Mouse (Mus musculus): ENCODE measurements around the gene Adprhl1.

Adprhl1 gene

GRCm38 (mm10) chr8:13254019-13254418 is at the start of gene Adprhl1:
Gene Adprhl1 (minus strand): TSS chr8:13254162.
- DNase-seq (ENCODE audit: extremely low read depth, insufficient read length, low spot score): peak; percentile 26

- DNase-seq (ENCODE audit: extremely low read depth, insufficient read length, low spot score): no peak
Measured at GRCm38 (mm10) chr8:13301036-13301435, 47.1 kb upstream of the Adprhl1 start.

- no peak for DNase-seq (ENCODE audit: extremely low read depth, insufficient read length, low spot score)
Measured at GRCm38 (mm10) chr8:13299571-13299970, 45.6 kb upstream of the Adprhl1 start.

- DNase-seq (ENCODE audit: extremely low read depth, insufficient read length, low spot score): no peak
Measured at GRCm38 (mm10) chr8:13293677-13294470, 39.9 kb upstream of the Adprhl1 start.

- DNase-seq (ENCODE audit: extremely low read depth, insufficient read length, low spot score): peak; percentile 49
Measured at GRCm38 (mm10) chr8:13292364-13292763, 38.4 kb upstream of the Adprhl1 start.

- no peak for DNase-seq (ENCODE audit: extremely low read depth, insufficient read length, low spot score)
Measured at GRCm38 (mm10) chr8:13288646-13289045, 34.7 kb upstream of the Adprhl1 start.

GRCm38 (mm10) chr8:13287692-13288623 is 34.0 kb upstream of the Adprhl1 start, which contains the start of the genes Dcun1d2 and Tmco3:
Gene Dcun1d2 (minus strand): TSS chr8:13288131.
Gene Tmco3 (plus strand): TSS chr8:13288190.
- DNase-seq (ENCODE audit: extremely low read depth, insufficient read length, low spot score): peak; percentile 97

GRCm38 (mm10) chr8:13287304-13287691 is 33.3 kb upstream of the Adprhl1 start:
- DNase-seq (ENCODE audit: extremely low read depth, insufficient read length, low spot score): peak; percentile 98

GRCm38 (mm10) chr8:13283200-13283599 is 29.2 kb upstream of the Adprhl1 start:
- no peak for DNase-seq (ENCODE audit: extremely low read depth, insufficient read length, low spot score)

- DNase-seq (ENCODE audit: extremely low read depth, insufficient read length, low spot score): no peak
Measured at GRCm38 (mm10) chr8:13276941-13277447, 23.0 kb upstream of the Adprhl1 start.

GRCm38 (mm10) chr8:13272834-13273233 is 18.9 kb upstream of the Adprhl1 start:
- no peak for DNase-seq (ENCODE audit: extremely low read depth, insufficient read length, low spot score)

GRCm38 (mm10) chr8:13267566-13267965 is 13.6 kb upstream of the Adprhl1 start:
- no peak for DNase-seq (ENCODE audit: extremely low read depth, insufficient read length, low spot score)

- DNase-seq (ENCODE audit: extremely low read depth, insufficient read length, low spot score): no peak
Measured at GRCm38 (mm10) chr8:13263376-13263775, 9.4 kb upstream of the Adprhl1 start.

GRCm38 (mm10) chr8:13253413-13253812 is 549 bp downstream of the Adprhl1 start:
- DNase-seq (ENCODE audit: extremely low read depth, insufficient read length, low spot score): no peak

- no peak for DNase-seq (ENCODE audit: extremely low read depth, insufficient read length, low spot score)
Measured at GRCm38 (mm10) chr8:13252837-13253236, 1.1 kb downstream of the Adprhl1 start.

- no peak for DNase-seq (ENCODE audit: extremely low read depth, insufficient read length, low spot score)
Measured at GRCm38 (mm10) chr8:13244343-13244880, 9.6 kb downstream of the Adprhl1 start.

- no peak for DNase-seq (ENCODE audit: extremely low read depth, insufficient read length, low spot score)
Measured at GRCm38 (mm10) chr8:13242985-13243870, 10.7 kb downstream of the Adprhl1 start.

- no peak for DNase-seq (ENCODE audit: extremely low read depth, insufficient read length, low spot score)
Measured at GRCm38 (mm10) chr8:13240691-13241090, 13.3 kb downstream of the Adprhl1 start.

- DNase-seq (ENCODE audit: extremely low read depth, insufficient read length, low spot score): no peak
Measured at GRCm38 (mm10) chr8:13240055-13240454, 13.9 kb downstream of the Adprhl1 start.

GRCm38 (mm10) chr8:13234803-13235202 is 19.2 kb downstream of the Adprhl1 start:
- DNase-seq (ENCODE audit: extremely low read depth, insufficient read length, low spot score): no peak

All from 3134 (cell line).